Mouse (Mus musculus) intestine, postnatal 0 days (tissue): ENCODE measurements around the gene Insig1. TPM values are rescaled to one million over a fixed set of nuclear protein-coding genes. Genes with fewer than 3 reads are reported as not detected.
A peak's percentile ranks its signal among the peaks of the same experiment; 100 is the strongest.

ENCODE experiments used
- ATAC-seq: fragments of 200-750 bp; cut with Nextera tagmentation; 2 replicates; pipeline ENCODE4 v1.8.0; 2017; ENCODE audit warnings: mild to moderate bottlenecking, moderate TSS enrichment, moderate library complexity
- H3K27ac ChIP-seq: fragments of 300-500 bp; sonication (generic); 2 replicates; pipeline ENCODE4 v1.5.1; 2014; ENCODE audit warnings: mild to moderate bottlenecking, low read depth, low read length, moderate library complexity
- H3K27me3 ChIP-seq: fragments of 300-500 bp; sonication (generic); replicated peaks from 2 replicates; pipeline ENCODE4 v1.6.1; 2014; ENCODE audit warnings: low read length, mixed read lengths; ENCODE audit not compliant: control insufficient read depth, insufficient read depth
- H3K36me3 ChIP-seq: fragments of 300-500 bp; sonication (generic); 2 replicates; pipeline ENCODE4 v1.6.1; 2014; ENCODE audit warnings: mild to moderate bottlenecking, moderate library complexity; ENCODE audit not compliant: control insufficient read depth, insufficient read depth
- H3K4me1 ChIP-seq: fragments of 300-500 bp; sonication (generic); replicated peaks from 2 replicates; pipeline ENCODE4 v1.6.1; 2014; ENCODE audit warnings: antibody characterized with exemption, low read length, mixed read lengths; ENCODE audit not compliant: control insufficient read depth, insufficient read depth
- H3K4me2 ChIP-seq: fragments of 300-500 bp; sonication (generic); replicated peaks from 2 replicates; pipeline ENCODE4 v1.6.1; 2014; ENCODE audit warnings: low read depth, mild to moderate bottlenecking, moderate library complexity
- H3K4me3 ChIP-seq: fragments of 300-500 bp; sonication (generic); 2 replicates; pipeline ENCODE4 v1.5.1; 2014; ENCODE audit warnings: low read depth, low read length
- H3K9ac ChIP-seq: fragments of 300-500 bp; sonication (generic); 2 replicates; pipeline ENCODE4 v1.6.1; 2014; ENCODE audit warnings: mild to moderate bottlenecking, low read depth, low read length
- H3K9me3 ChIP-seq: fragments of 300-500 bp; sonication (generic); 2 replicates; pipeline ENCODE4 v1.6.1; 2016; ENCODE audit warnings: mixed run types; ENCODE audit not compliant: control insufficient read depth
- CTCF ChIP-seq: sonication (generic); IDR thresholded peaks from 2 replicates; pipeline ENCODE4 v1.5.1; 2016; ENCODE audit warnings: low read depth, mild to moderate bottlenecking, control low read depth, antibody characterized with exemption, moderate library complexity
- WGBS: fragments of 180-500 bp; shearing (Covaris S2); extraction: QIAGEN DNeasy Blood & Tissue Kit; methylation state at CpG from one replicate; pipeline ENCODE4 v1.1.7; 2014; 5-methylcytosine and 5-hydroxymethylcytosine counted together
- polyA plus RNA-seq: library from polyadenylated mRNA; unstranded; fragments of >200 nt; fragmentation: Nextera tagmentation; extraction: Ambion mirVana; gene quantifications from 2 replicates; pipeline ENCODE4 v1.2.1, GENCODE M21; 2015

Gene Insig1
- polyA plus RNA-seq, 1 experiment from 2014 or later: 102 TPM

DNA sequence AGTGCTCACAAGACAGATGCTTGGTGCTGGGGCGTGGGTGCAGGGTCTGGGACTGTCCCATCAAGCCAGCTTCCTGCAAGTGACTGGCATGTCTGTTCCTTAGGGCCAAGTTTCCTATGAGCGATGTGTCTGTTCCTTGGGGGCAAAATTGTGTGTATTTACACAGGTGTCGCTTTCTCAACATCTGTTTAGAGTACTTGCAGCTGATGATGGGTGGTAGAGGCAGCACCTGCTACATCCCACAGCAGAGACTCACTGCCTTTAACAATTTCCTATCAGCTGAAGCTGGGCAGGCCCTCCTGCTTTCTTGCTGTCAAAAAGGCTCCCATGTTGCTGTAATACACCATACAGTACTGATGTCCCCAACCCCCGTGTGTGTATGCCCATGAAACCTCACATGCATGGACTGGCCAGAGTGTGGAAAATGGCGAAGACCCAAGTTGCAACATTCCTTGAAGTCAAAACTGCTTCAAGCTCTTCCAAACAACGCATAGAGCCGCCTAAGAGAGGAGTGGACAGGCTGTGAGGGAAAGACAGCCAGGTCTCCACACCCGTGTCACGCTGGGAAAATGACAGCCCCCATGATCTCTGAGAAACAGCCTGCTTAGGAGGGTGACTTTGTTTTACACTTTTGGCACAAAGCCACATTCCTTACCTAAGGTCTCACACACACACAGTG is 875 bp upstream of the Insig1 start:
- no peak for ATAC-seq
- Histone ChIP-seq H3K9me3 (no peaks in the 10 kb centered on the region), H3K4me3 (peak overlapping the region; percentile 97), H3K36me3 (peaks cover 22% of the 10 kb centered on the region), H3K4me1 (peaks cover 22% of the 10 kb centered on the region; the same call in 1 of the 2 replicates), H3K9ac (peak overlapping the region; percentile 45), H3K4me2 (peak overlapping the region; percentile 85), H3K27ac (peak overlapping the region; percentile 92), H3K27me3 (no peaks in the 10 kb centered on the region)
- WGBS: 19% methylated on average over 9 of the region's 9 CpGs
- no peak for TF ChIP-seq CTCF

DNA sequence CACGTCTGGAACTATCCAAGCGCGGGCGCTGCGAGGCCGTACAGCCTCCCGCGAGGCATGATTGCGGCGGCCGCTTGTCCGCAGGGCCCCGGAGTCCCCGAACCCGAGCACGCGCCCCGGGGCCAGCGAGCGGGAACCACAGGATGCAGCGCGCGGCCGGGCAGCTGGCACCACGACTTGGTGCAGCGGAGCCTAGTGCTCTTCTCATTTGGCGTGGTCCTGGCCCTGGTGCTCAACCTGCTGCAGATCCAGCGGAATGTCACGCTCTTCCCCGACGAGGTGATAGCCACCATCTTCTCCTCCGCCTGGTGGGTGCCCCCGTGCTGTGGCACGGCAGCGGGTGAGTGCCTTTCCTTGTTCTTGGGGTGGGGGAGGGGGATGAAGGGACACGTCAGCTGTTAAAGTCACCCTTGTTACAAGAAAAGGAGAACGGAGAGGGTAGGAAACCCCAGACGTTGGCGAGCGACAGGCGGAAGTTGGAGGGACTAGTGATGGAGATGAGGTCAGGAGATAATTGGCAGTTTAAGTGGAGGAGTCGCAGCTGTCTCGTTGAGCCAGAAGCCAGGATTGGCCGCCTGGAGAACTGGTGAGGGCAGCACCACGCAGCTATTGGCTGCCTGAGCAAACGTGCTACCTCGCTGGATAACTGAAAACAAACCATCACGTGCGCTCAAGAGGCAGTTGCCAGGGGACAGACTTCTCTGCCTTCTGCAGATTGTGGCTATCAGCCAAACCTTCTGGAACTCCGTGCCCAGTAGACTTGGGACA is 477 bp downstream of the Insig1 start:
- no peak for TF ChIP-seq CTCF
- no peaks in the 10 kb centered on the region for H3K9me3 ChIP-seq
- H3K4me3 ChIP-seq: peak overlapping the region; percentile 97
- peak; percentile 19 for ATAC-seq
- peaks cover 35% of the 10 kb centered on the region for H3K36me3 ChIP-seq
- WGBS: under 1% methylated on average over 50 of the region's 50 CpGs
- peaks cover 18% of the 10 kb centered on the region; the same call in 1 of the 2 replicates for H3K4me1 ChIP-seq
- H3K9ac ChIP-seq: peak overlapping the region; percentile 77
- peak overlapping the region; percentile 85 for H3K4me2 ChIP-seq
- H3K27ac ChIP-seq: peak overlapping the region; percentile 92
- H3K27me3 ChIP-seq: no peaks in the 10 kb centered on the region

DNA sequence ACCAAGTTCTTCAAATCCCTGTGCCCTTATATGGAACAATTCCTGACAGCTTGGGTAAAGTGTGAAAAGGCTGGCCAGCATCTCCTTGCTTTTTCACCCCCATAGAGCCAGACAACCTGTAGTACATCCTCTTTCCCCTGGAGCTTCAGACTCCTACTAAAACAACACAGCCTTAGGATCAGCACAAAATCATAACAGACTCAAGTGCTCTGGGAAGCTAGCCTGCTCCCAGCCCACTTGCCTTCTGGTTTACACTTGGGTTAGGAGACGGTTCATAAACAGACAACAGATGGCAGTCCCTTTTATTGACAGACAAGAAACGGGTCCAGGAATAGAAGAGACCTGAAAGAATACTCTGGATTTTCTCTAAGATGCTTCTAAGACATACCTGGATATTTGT is 8.3 kb downstream of the Insig1 start:
- Histone ChIP-seq H3K9ac (no peak overlapping the region), H3K4me1 (no peaks in the 10 kb centered on the region), H3K9me3 (no peaks in the 10 kb centered on the region), H3K4me3 (no peak overlapping the region), H3K27me3 (no peaks in the 10 kb centered on the region), H3K27ac (no peak overlapping the region), H3K36me3 (peaks cover 25% of the 10 kb centered on the region), H3K4me2 (no peak overlapping the region)
- 41% methylated on average over 2 of the region's 2 CpGs for WGBS
- no peak for ATAC-seq
- no peak for TF ChIP-seq CTCF

DNA sequence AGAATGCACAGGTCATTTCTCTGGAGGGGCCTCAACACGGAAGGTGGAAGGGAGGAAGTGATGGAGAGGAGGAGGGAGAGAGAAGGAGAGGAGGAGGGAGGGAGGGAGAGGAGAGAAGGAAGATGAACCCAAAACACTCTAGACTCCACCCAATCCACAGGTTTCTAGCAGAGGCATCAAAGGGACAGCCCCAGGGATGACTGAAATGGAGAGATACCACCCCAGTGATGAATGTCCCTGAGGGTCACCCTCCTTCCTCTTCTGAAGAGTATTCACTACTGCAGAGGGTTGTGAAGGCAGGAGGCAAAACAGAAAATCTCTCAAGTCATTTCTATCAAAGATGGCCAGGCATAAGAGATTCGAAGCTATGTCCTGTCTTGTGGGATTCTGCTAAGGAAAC is 10.0 kb downstream of the Insig1 start:
- no peak for TF ChIP-seq CTCF
- Histone ChIP-seq H3K27me3 (no peaks in the 10 kb centered on the region), H3K4me3 (no peak overlapping the region), H3K4me2 (no peak overlapping the region), H3K4me1 (no peaks in the 10 kb centered on the region), H3K9me3 (no peaks in the 10 kb centered on the region), H3K27ac (no peak overlapping the region), H3K9ac (no peak overlapping the region), H3K36me3 (peaks cover 8% of the 10 kb centered on the region)
- no peak for ATAC-seq
- WGBS: 72% methylated on average over 2 of the region's 2 CpGs

GRCm38 (mm10) chr5:28081822-28082221 is 10.7 kb downstream of the Insig1 start:
- no peak for TF ChIP-seq CTCF

GRCm38 (mm10) chr5:28082312-28082711 is 11.1 kb downstream of the Insig1 start:
- Histone ChIP-seq H3K9me3 (no peaks in the 10 kb centered on the region), H3K9ac (no peak overlapping the region), H3K27ac (no peak overlapping the region), H3K36me3 (no peaks in the 10 kb centered on the region; the same call in 1 of the 2 replicates), H3K4me2 (no peak overlapping the region), H3K4me3 (no peak overlapping the region), H3K4me1 (no peaks in the 10 kb centered on the region), H3K27me3 (no peaks in the 10 kb centered on the region)
- TF ChIP-seq CTCF: no peak
- WGBS: 65% methylated on average over 4 of the region's 4 CpGs
- ATAC-seq: peak; percentile 15; the same call in 1 of the 2 replicates

More at GRCm38 (mm10) chr5:28081822-28082221, 10.7 kb downstream of the Insig1 start:
- WGBS: 76% methylated on average over 2 of the region's 2 CpGs
- Histone ChIP-seq H3K4me3 (no peak overlapping the region), H3K27ac (no peak overlapping the region), H3K27me3 (no peaks in the 10 kb centered on the region), H3K9me3 (no peaks in the 10 kb centered on the region), H3K4me2 (no peak overlapping the region), H3K36me3 (peaks cover under 1% of the 10 kb centered on the region; the same call in 1 of the 2 replicates), H3K9ac (no peak overlapping the region), H3K4me1 (no peaks in the 10 kb centered on the region)
- ATAC-seq: no peak
